Mouse (Mus musculus): ENCODE data around the gene Ebf3. TPM values are rescaled to one million over a fixed set of nuclear protein-coding genes. Genes with fewer than 3 reads are reported as not detected.

Ebf3 gene
- total and polyA plus RNA-seq, 2 experiments, result 0.09 TPM; not detected in 1

- DNase-seq (ENCODE audit: extremely low read depth, low read depth, low spot score), result no peak
- H3K27me3 ChIP-seq (ENCODE audit: control insufficient read depth, insufficient read depth, low read length), result peaks cover 5% of the 10 kb centered on the region
These were observed 116.9 kb downstream of the Ebf3 start for GRCm38 (mm10) chr7:137197118-137198030.

GRCm38 (mm10) chr7:137196536-137196935, 117.7 kb downstream of the Ebf3 start:
- Histone ChIP-seq H3K79me2 (ENCODE audit: control insufficient read depth, insufficient read depth, low read length) (no peaks in the 10 kb centered on the region), H3K27me3 (ENCODE audit: control insufficient read depth, insufficient read depth, low read length) (peaks cover 5% of the 10 kb centered on the region), H3K4me3 (ENCODE audit: insufficient read depth, low read depth, low read length) (no peak overlapping the region), H3K9ac (ENCODE audit: low read depth, low read length) (no peak overlapping the region), H3K4me1 (ENCODE audit: control insufficient read depth, insufficient read depth, low read length) (no peaks in the 10 kb centered on the region), H3K27ac (replicated peaks; ENCODE audit: insufficient read depth, low read depth, low read length) (no peak overlapping the region), H3K36me3 (ENCODE audit: control insufficient read depth, insufficient read depth, low read length) (no peaks in the 10 kb centered on the region)
- DNase-seq (ENCODE audit: extremely low read depth, low read depth, low spot score), result no peak
- TF ChIP-seq CTCF (IDR thresholded peaks at IDR 0.05; ENCODE audit: low read depth, low read length) (no peak), POLR2A (IDR thresholded peaks at IDR 0.05; ENCODE audit: extremely low read depth, insufficient read depth, low read length) (no peak)
- WGBS, result 84% methylated on average over 6 of the region's 6 CpGs

More at GRCm38 (mm10) chr7:137197118-137198030, 116.9 kb downstream of the Ebf3 start:
- Histone ChIP-seq H3K9ac (ENCODE audit: low read depth, low read length) (no peak overlapping the region), H3K4me3 (ENCODE audit: insufficient read depth, low read depth, low read length) (no peak overlapping the region), H3K36me3 (ENCODE audit: control insufficient read depth, insufficient read depth, low read length) (no peaks in the 10 kb centered on the region), H3K79me2 (ENCODE audit: control insufficient read depth, insufficient read depth, low read length) (no peaks in the 10 kb centered on the region), H3K4me1 (ENCODE audit: control insufficient read depth, insufficient read depth, low read length) (no peaks in the 10 kb centered on the region), H3K27ac (replicated peaks; ENCODE audit: insufficient read depth, low read depth, low read length) (no peak overlapping the region)
- 84% methylated on average over 23 of the region's 23 CpGs for WGBS
- no peak for TF ChIP-seq POLR2A (IDR thresholded peaks at IDR 0.05; ENCODE audit: extremely low read depth, insufficient read depth, low read length)

GRCm38 (mm10) chr7:137192776-137193278, 121.4 kb downstream of the Ebf3 start:
- no peak for TF ChIP-seq POLR2A (IDR thresholded peaks at IDR 0.05; ENCODE audit: extremely low read depth, insufficient read depth, low read length)
- TF ChIP-seq CTCF (IDR thresholded peaks at IDR 0.05; ENCODE audit: low read depth, low read length), result no peak
- no peaks in the 10 kb centered on the region for H3K79me2 ChIP-seq (ENCODE audit: control insufficient read depth, insufficient read depth, low read length)
- peaks cover 3% of the 10 kb centered on the region; the same call in 1 of the 2 replicates for H3K27me3 ChIP-seq (ENCODE audit: control insufficient read depth, insufficient read depth, low read length)
- WGBS, result 83% methylated on average over 7 of the region's 7 CpGs
- H3K9ac ChIP-seq (ENCODE audit: low read depth, low read length), result no peak overlapping the region
- H3K4me3 ChIP-seq (ENCODE audit: insufficient read depth, low read depth, low read length), result no peak overlapping the region
- no peaks in the 10 kb centered on the region for H3K36me3 ChIP-seq (ENCODE audit: control insufficient read depth, insufficient read depth, low read length)
- H3K27ac ChIP-seq (replicated peaks; ENCODE audit: insufficient read depth, low read depth, low read length), result no peak overlapping the region
- no peak for DNase-seq (ENCODE audit: extremely low read depth, low read depth, low spot score)
- no peaks in the 10 kb centered on the region for H3K4me1 ChIP-seq (ENCODE audit: control insufficient read depth, insufficient read depth, low read length)

GRCm38 (mm10) chr7:137191889-137192288, 122.4 kb downstream of the Ebf3 start:
- no peak for DNase-seq (ENCODE audit: extremely low read depth, low read depth, low spot score)
- H3K9ac ChIP-seq (ENCODE audit: low read depth, low read length), result no peak overlapping the region
- TF ChIP-seq POLR2A (IDR thresholded peaks at IDR 0.05; ENCODE audit: extremely low read depth, insufficient read depth, low read length) (no peak), CTCF (IDR thresholded peaks at IDR 0.05; ENCODE audit: low read depth, low read length) (no peak)
- no peaks in the 10 kb centered on the region for H3K4me1 ChIP-seq (ENCODE audit: control insufficient read depth, insufficient read depth, low read length)
- H3K79me2 ChIP-seq (ENCODE audit: control insufficient read depth, insufficient read depth, low read length), result no peaks in the 10 kb centered on the region
- WGBS, result 30% methylated on average over 12 of the region's 12 CpGs
- no peak overlapping the region for H3K27ac ChIP-seq (replicated peaks; ENCODE audit: insufficient read depth, low read depth, low read length)
- H3K36me3 ChIP-seq (ENCODE audit: control insufficient read depth, insufficient read depth, low read length), result no peaks in the 10 kb centered on the region
- no peak overlapping the region for H3K4me3 ChIP-seq (ENCODE audit: insufficient read depth, low read depth, low read length)
- H3K27me3 ChIP-seq (ENCODE audit: control insufficient read depth, insufficient read depth, low read length), result peaks cover 3% of the 10 kb centered on the region; the same call in 1 of the 2 replicates

GRCm38 (mm10) chr7:137172278-137172677, 142.0 kb downstream of the Ebf3 start:
- no peak overlapping the region for H3K9ac ChIP-seq (ENCODE audit: low read depth, low read length)
- no peaks in the 10 kb centered on the region for H3K79me2 ChIP-seq (ENCODE audit: control insufficient read depth, insufficient read depth, low read length)
- no peaks in the 10 kb centered on the region for H3K4me1 ChIP-seq (ENCODE audit: control insufficient read depth, insufficient read depth, low read length)
- H3K4me3 ChIP-seq (ENCODE audit: insufficient read depth, low read depth, low read length), result no peak overlapping the region
- no peak for DNase-seq (ENCODE audit: extremely low read depth, low read depth, low spot score)
- H3K27me3 ChIP-seq (ENCODE audit: control insufficient read depth, insufficient read depth, low read length), result peaks cover 5% of the 10 kb centered on the region; the same call in 1 of the 2 replicates
- H3K27ac ChIP-seq (replicated peaks; ENCODE audit: insufficient read depth, low read depth, low read length), result no peak overlapping the region
- no peaks in the 10 kb centered on the region for H3K36me3 ChIP-seq (ENCODE audit: control insufficient read depth, insufficient read depth, low read length)
- WGBS, result 55% methylated on average over 9 of the region's 9 CpGs
- TF ChIP-seq CTCF (IDR thresholded peaks at IDR 0.05; ENCODE audit: low read depth, low read length) (no peak), POLR2A (IDR thresholded peaks at IDR 0.05; ENCODE audit: extremely low read depth, insufficient read depth, low read length) (no peak)

GRCm38 (mm10) chr7:137159086-137159485, 155.2 kb downstream of the Ebf3 start:
- Histone ChIP-seq H3K4me1 (ENCODE audit: control insufficient read depth, insufficient read depth, low read length) (no peaks in the 10 kb centered on the region), H3K4me3 (ENCODE audit: insufficient read depth, low read depth, low read length) (no peak overlapping the region), H3K79me2 (ENCODE audit: control insufficient read depth, insufficient read depth, low read length) (no peaks in the 10 kb centered on the region), H3K9ac (ENCODE audit: low read depth, low read length) (no peak overlapping the region), H3K27ac (replicated peaks; ENCODE audit: insufficient read depth, low read depth, low read length) (no peak overlapping the region), H3K36me3 (ENCODE audit: control insufficient read depth, insufficient read depth, low read length) (no peaks in the 10 kb centered on the region), H3K27me3 (ENCODE audit: control insufficient read depth, insufficient read depth, low read length) (peaks cover 4% of the 10 kb centered on the region; the same call in 1 of the 2 replicates)
- TF ChIP-seq CTCF (IDR thresholded peaks at IDR 0.05; ENCODE audit: low read depth, low read length) (no peak), POLR2A (IDR thresholded peaks at IDR 0.05; ENCODE audit: extremely low read depth, insufficient read depth, low read length) (no peak)
- DNase-seq (ENCODE audit: extremely low read depth, low read depth, low spot score), result no peak

Data from liver, adult 2 months (tissue).